Mouse (Mus musculus) liver, embryonic 11.5 days (tissue): Measurements from ENCODE around the gene Ecpas. TPM values are rescaled to one million over a fixed set of nuclear protein-coding genes. Genes with fewer than 3 reads are reported as not detected.

Source experiments
- ATAC-seq: fragments of 200-750 bp; cut with Nextera tagmentation; replicated peaks from 2 replicates; pipeline ENCODE4 v1.8.0; 2017; ENCODE audit warnings: moderate number of reproducible peaks, mild to moderate bottlenecking, moderate TSS enrichment, moderate library complexity; ENCODE audit not compliant: low FRiP score
- DNase-seq: peaks from one replicate; pipeline ENCODE4 v3.0.0-alpha.2; 2017; ENCODE audit warnings: low spot score
- H3K27ac ChIP-seq: fragments of 300-500 bp; sonication (generic); 2 replicates; pipeline ENCODE4 v1.5.1; 2014; ENCODE audit warnings: mild to moderate bottlenecking, low read depth, low read length, control low read depth
- H3K27me3 ChIP-seq: fragments of 300-500 bp; sonication (generic); replicated peaks from 2 replicates; pipeline ENCODE4 v1.6.1; 2014; ENCODE audit warnings: low read length, mixed read lengths; ENCODE audit not compliant: control insufficient read depth, insufficient read depth
- H3K36me3 ChIP-seq: fragments of 300-500 bp; sonication (generic); 2 replicates; pipeline ENCODE4 v1.6.1; 2014; ENCODE audit warnings: mild to moderate bottlenecking, low read length, moderate library complexity, mixed read lengths; ENCODE audit not compliant: control insufficient read depth, insufficient read depth
- H3K4me1 ChIP-seq: fragments of 300-500 bp; sonication (generic); replicated peaks from 2 replicates; pipeline ENCODE4 v1.6.1; 2014; ENCODE audit warnings: low read length, mixed read lengths; ENCODE audit not compliant: control insufficient read depth, insufficient read depth
- H3K4me2 ChIP-seq: fragments of 300-500 bp; sonication (generic); 2 replicates; pipeline ENCODE4 v1.6.1; 2014; ENCODE audit warnings: mild to moderate bottlenecking, control low read depth, moderate library complexity
- H3K4me3 ChIP-seq: fragments of 300-500 bp; sonication (generic); 2 replicates; pipeline ENCODE4 v1.5.1; 2014; ENCODE audit warnings: low read depth, low read length, control low read depth
- H3K9ac ChIP-seq: fragments of 300-500 bp; sonication (generic); 2 replicates; pipeline ENCODE4 v1.6.1; 2014; ENCODE audit warnings: low read depth, low read length, control low read depth
- H3K9me3 ChIP-seq: fragments of 300-500 bp; sonication (generic); 2 replicates; pipeline ENCODE4 v1.6.1; 2016; ENCODE audit warnings: low read length, inconsistent platforms, mixed read lengths; ENCODE audit not compliant: control insufficient read depth
- WGBS: fragments of 180-500 bp; shearing (Covaris S2); extraction: QIAGEN DNeasy Blood & Tissue Kit; methylation state at CpG from one replicate; pipeline ENCODE4 v1.1.7; 2014; 5-methylcytosine and 5-hydroxymethylcytosine counted together
- polyA plus RNA-seq: library from polyadenylated mRNA; unstranded; fragments of >200 nt; fragmentation: Nextera tagmentation; extraction: Ambion mirVana; gene quantifications from 2 replicates; pipeline ENCODE4 v1.2.1, GENCODE M21; 2014

The Ecpas gene
- polyA plus RNA-seq, 1 experiment from 2014 or later: 44.8 TPM

GRCm38 (mm10) chr4:58867242-58867641, 45.3 kb downstream of the Ecpas start:
- DNase-seq: no peak
- Histone ChIP-seq H3K4me2 (no peak overlapping the region), H3K27ac (no peak overlapping the region), H3K27me3 (no peaks in the 10 kb centered on the region), H3K36me3 (peaks cover 2% of the 10 kb centered on the region; the same call in 1 of the 2 replicates), H3K4me3 (no peak overlapping the region), H3K9me3 (no peaks in the 10 kb centered on the region), H3K4me1 (no peaks in the 10 kb centered on the region), H3K9ac (no peak overlapping the region)
- ATAC-seq: no peak
- 91% methylated on average over 6 of the region's 6 CpGs for WGBS

GRCm38 (mm10) chr4:58832908-58833307, 79.6 kb downstream of the Ecpas start:
- ATAC-seq: 0 out of 2 replicates have a peak, but pooled peaks have one; percentile 39
- 37% methylated on average over 3 of the region's 3 CpGs for WGBS
- Histone ChIP-seq H3K27ac (no peak overlapping the region), H3K4me3 (no peak overlapping the region), H3K27me3 (no peaks in the 10 kb centered on the region), H3K4me1 (no peaks in the 10 kb centered on the region), H3K4me2 (no peak overlapping the region), H3K36me3 (peaks cover 5% of the 10 kb centered on the region; the same call in 1 of the 2 replicates), H3K9me3 (no peaks in the 10 kb centered on the region), H3K9ac (no peak overlapping the region)
- no peak for DNase-seq

GRCm38 (mm10) chr4:58825921-58826320, 86.6 kb downstream of the Ecpas start:
- 93% methylated on average over 4 of the region's 4 CpGs for WGBS
- Histone ChIP-seq H3K9me3 (no peaks in the 10 kb centered on the region), H3K9ac (no peak overlapping the region), H3K4me2 (no peak overlapping the region), H3K27ac (no peak overlapping the region), H3K4me3 (no peak overlapping the region), H3K36me3 (peaks cover 11% of the 10 kb centered on the region; the same call in 1 of the 2 replicates), H3K27me3 (no peaks in the 10 kb centered on the region), H3K4me1 (no peaks in the 10 kb centered on the region)
- no peak for DNase-seq
- ATAC-seq: no peak

GRCm38 (mm10) chr4:58787616-58788015, 124.9 kb downstream of the Ecpas start, which contains the start of gene Olfr267:
Olfr267 (minus strand) TSS chr4:58787716.
- ATAC-seq: no peak
- Histone ChIP-seq H3K4me2 (no peak within 1 kb of the TSS), H3K4me1 (no peaks in the 10 kb centered on the region), H3K9ac (no peak within 1 kb of the TSS), H3K27me3 (no peaks in the 10 kb centered on the region), H3K9me3 (no peaks in the 10 kb centered on the region), H3K27ac (no peak within 1 kb of the TSS), H3K4me3 (no peak within 1 kb of the TSS), H3K36me3 (no peaks in the 10 kb centered on the region)
- no peak for DNase-seq

GRCm38 (mm10) chr4:58786659-58787058, 125.9 kb downstream of the Ecpas start:
- Histone ChIP-seq H3K9me3 (no peaks in the 10 kb centered on the region), H3K27me3 (no peaks in the 10 kb centered on the region), H3K36me3 (no peaks in the 10 kb centered on the region), H3K4me2 (no peak overlapping the region), H3K4me1 (no peaks in the 10 kb centered on the region), H3K27ac (no peak overlapping the region), H3K9ac (no peak overlapping the region), H3K4me3 (no peak overlapping the region)
- ATAC-seq (no peak), DNase-seq (no peak)
- WGBS: 63% methylated on average over 3 of the region's 3 CpGs

- H3K4me2 ChIP-seq: no peak overlapping the region
- H3K36me3 ChIP-seq: no peaks in the 10 kb centered on the region
- no peak for DNase-seq
- WGBS: 81% methylated on average over 3 of the region's 3 CpGs
- H3K27ac ChIP-seq: no peak overlapping the region
- H3K4me3 ChIP-seq: no peak overlapping the region
- H3K27me3 ChIP-seq: no peaks in the 10 kb centered on the region
- H3K9ac ChIP-seq: no peak overlapping the region
- no peak for ATAC-seq
- H3K9me3 ChIP-seq: no peaks in the 10 kb centered on the region
- H3K4me1 ChIP-seq: no peaks in the 10 kb centered on the region
These were observed 149.1 kb downstream of the Ecpas start for GRCm38 (mm10) chr4:58763417-58763816.

- ATAC-seq (no peak), DNase-seq (no peak)
- no peak overlapping the region for H3K4me3 ChIP-seq
- H3K4me1 ChIP-seq: no peaks in the 10 kb centered on the region
- no peak overlapping the region for H3K9ac ChIP-seq
- whole genome bisulfite sequencing: 52% methylated on average over 2 of the region's 2 CpGs
- no peak overlapping the region for H3K4me2 ChIP-seq
- no peaks in the 10 kb centered on the region for H3K36me3 ChIP-seq
- H3K9me3 ChIP-seq: no peaks in the 10 kb centered on the region
- no peaks in the 10 kb centered on the region for H3K27me3 ChIP-seq
- H3K27ac ChIP-seq: no peak overlapping the region
These were observed 163.0 kb downstream of the Ecpas start for GRCm38 (mm10) chr4:58749510-58749909.

- Histone ChIP-seq H3K36me3 (no peaks in the 10 kb centered on the region), H3K27me3 (no peaks in the 10 kb centered on the region), H3K9ac (no peak overlapping the region), H3K9me3 (no peaks in the 10 kb centered on the region), H3K4me2 (no peak overlapping the region), H3K4me3 (no peak overlapping the region), H3K4me1 (no peaks in the 10 kb centered on the region), H3K27ac (no peak overlapping the region)
- DNase-seq (no peak), ATAC-seq (no peak)
- WGBS: 59% methylated on average over 10 of the region's 10 CpGs
These were observed 163.4 kb downstream of the Ecpas start for GRCm38 (mm10) chr4:58749101-58749500.
